Mouse (Mus musculus) gastrocnemius, postnatal 25 days (tissue): ENCODE data around the gene Plxdc2. TPM values are rescaled to one million over a fixed set of nuclear protein-coding genes. Genes with fewer than 3 reads are reported as not detected.
A peak's percentile ranks its signal among the peaks of the same experiment; 100 is the strongest.

Experiments
- DNase-seq: peaks from one replicate; pipeline ENCODE4 v3.0.0; 2022
- total RNA-seq, 2 experiments: library from RNA; stranded (reverse); gene quantifications; 1 replicate in 1 of 2; 2 replicates in 1 of 2; pipeline ENCODE4 v1.2.3; 2021

Plxdc2 gene
- total RNA-seq, 2 experiments from 2014 or later = 12.6 to 14.1 TPM

DNA sequence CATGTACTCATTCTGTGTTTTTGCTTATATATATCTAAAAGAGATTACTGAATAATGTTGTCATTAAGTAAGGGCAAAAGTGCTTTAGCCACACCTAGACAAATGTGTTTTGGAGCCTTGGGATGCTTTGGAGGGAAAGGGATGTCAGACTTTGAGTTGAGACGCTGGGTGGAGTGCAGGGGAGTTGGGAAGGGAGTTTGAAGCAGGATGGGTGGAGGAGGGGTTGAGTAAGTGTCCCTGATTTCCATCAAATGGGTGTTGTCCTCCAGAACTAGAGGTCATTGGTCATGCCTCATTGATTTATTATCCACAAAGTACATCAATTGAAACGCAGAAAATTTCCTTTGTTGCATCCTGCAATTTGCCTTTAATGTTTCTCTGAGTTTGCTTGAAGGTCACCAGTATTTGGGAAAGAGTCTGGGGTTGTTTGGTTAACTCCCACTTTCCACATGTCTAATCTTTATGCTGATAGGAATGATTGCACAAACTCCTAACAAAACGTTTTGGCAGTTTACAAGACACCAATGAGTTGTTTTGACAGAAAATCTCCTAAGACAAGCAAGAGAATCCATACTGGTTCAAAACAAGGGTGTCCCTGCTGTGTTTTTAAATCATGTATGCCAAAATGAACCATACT is 58.4 kb downstream of the Plxdc2 start:
- no peak for DNase-seq

- DNase-seq = no peak
These were observed 82.9 kb downstream of the Plxdc2 start for GRCm38 (mm10) chr2:16439030-16439429.

- DNase-seq = no peak
These were observed 86.5 kb downstream of the Plxdc2 start for GRCm38 (mm10) chr2:16442643-16443042.

DNA sequence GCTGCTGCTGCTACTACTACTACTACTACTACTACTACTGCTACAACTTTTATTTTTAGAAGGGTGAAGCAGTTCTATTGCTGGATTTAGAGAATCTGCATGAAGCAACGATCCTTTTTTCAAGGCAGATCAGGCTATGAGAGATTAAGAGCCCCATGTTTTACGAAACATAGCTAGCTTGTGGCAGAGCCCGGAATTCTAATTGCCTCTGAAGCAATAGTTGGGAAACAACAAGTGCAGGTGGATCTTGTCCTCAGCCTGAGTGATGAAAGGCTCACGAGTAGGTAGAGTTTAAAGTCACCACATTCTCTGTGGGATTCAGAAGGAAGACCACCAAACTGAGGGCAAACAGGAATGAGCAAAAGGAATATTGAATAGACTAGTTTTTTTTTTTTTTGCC is 91.8 kb downstream of the Plxdc2 start:
- DNase-seq = no peak

- peak; percentile 63 for DNase-seq
These were observed 94.9 kb downstream of the Plxdc2 start for GRCm38 (mm10) chr2:16450838-16451665.

DNA sequence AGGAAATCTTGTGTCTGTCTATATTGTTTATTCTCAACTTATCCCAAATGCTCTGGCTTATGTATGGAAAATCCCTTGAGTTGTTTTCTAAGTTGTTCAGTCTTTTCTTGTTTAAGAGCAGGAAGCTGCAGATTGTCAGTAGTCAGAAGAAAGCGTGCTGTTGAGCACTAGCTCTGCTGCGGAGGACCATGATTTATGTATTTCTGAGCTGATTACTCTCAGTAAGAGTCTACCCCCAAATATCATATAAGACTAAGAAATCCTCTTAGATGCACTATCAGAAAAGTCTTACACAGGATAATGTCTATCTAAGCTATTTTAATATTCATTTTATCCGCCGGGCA is 95.5 kb downstream of the Plxdc2 start:
- DNase-seq = no peak

- no peak for DNase-seq
These were observed 96.0 kb downstream of the Plxdc2 start for GRCm38 (mm10) chr2:16452080-16452479.

- DNase-seq = no peak
These were observed 100.2 kb downstream of the Plxdc2 start for GRCm38 (mm10) chr2:16456264-16456780.

DNA sequence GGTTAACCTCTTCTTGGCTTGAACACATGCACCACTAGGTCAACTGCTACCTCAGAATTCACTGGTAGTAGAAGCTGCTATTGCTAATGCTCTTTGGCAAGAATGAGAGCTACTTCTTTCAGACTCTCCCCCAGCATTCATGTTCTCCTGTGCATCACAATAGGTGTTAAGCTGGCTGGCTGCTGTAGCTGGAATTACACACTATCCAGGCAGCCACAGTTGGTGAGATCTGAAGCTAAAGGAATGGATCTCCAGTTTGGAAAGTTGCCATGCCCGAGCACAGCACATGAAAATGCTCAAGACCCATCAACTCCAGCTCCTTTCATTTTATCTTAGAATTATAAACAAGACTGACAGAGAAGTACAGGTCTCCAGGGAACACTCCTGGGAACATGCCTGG is 103.4 kb downstream of the Plxdc2 start:
- DNase-seq = no peak

- no peak for DNase-seq
These were observed 114.0 kb downstream of the Plxdc2 start for GRCm38 (mm10) chr2:16470099-16470498.

GRCm38 (mm10) chr2:16483943-16484342 is 127.8 kb downstream of the Plxdc2 start:
- DNase-seq = no peak

DNA sequence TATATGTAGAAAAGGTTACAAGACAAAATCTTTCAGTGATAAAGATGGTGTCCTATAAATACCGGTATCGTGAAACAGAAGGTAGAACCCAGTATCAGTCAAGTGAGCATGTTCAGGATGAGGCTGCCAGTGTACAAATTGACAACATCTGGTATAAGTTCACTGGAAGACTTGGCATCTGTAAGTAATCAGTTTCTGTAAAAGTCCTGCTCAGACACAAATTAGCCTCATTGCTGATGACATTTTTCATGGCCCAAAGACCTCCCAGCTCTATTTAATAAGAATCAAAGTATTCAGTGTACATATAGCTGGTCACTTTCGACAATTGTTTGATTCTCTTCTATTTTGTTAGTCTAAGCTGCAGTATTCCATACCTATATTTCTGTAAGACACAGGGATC is 129.9 kb downstream of the Plxdc2 start:
- DNase-seq = no peak

- no peak for DNase-seq
These were observed 135.1 kb downstream of the Plxdc2 start for GRCm38 (mm10) chr2:16491242-16491641.

GRCm38 (mm10) chr2:16502843-16503242 is 146.7 kb downstream of the Plxdc2 start:
- no peak for DNase-seq

DNA sequence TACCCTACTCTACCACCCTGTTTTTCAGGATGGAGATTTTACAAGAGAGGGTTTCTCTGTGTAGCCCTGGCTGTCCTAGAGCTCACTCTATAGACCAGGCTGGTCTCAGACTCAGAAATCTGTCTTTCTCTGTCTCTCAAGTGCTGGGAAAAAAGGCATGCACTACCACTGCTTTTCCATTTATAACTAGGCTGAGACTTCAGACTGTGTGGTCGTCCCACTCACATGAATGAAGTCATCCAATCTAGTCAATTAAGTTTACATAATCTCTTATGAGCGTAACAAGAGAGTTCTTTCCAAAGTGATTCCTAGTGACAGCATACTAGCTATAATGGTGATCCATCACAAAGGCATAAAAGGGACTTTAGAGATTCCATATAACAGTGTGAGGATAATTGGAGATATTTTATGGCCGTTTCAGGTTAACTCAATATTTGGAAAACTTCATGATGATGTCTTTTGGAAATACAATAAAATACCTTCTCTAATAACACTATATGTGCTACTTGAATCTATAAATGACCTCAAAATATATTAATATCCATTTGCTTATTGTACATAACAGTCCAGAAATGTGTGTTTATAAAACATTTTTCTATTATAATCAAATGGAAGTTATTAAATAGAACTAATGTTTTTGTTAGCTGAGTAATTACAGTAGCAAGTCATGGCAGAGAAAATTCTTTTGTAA is 151.6 kb downstream of the Plxdc2 start:
- no peak for DNase-seq

GRCm38 (mm10) chr2:16518148-16518547 is 162.0 kb downstream of the Plxdc2 start:
- no peak for DNase-seq

GRCm38 (mm10) chr2:16523427-16523826 is 167.3 kb downstream of the Plxdc2 start:
- DNase-seq = no peak

DNA sequence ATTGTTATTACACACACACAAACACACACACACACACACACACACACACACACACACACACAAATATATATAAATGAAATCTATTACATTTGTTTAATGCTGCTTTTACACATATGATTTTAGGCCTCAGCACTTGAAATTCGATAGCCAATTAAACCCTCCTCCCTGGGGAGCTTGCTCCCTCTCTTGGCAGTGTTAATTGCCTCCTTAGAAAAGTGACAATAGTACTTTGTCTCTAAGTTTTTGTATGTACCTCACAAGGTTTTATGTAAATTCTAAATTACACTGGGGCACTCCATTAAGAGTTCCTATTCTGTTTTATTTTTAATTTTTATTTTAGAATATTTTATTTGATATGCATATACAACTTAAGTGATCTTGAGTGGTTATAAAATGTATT is 176.1 kb downstream of the Plxdc2 start:
- DNase-seq = no peak

DNA sequence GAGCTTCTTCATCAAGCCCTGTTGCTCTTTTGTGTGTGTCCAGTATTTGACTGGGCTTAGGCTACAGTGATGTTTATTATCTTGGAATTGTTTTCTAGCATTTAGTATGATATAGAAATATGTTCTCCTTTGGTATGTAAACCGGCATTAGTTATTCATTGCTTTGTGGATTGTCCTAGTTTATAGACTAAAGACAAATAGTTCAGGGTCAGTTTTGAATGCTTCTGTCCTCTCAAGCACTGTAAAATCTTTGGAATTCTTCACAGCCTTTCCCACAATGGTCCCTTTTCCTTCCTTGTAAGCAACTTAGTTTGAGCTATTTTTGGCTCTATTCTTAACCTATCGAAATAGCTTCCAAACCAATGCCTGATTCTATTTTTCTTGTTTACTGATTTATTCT is 178.5 kb downstream of the Plxdc2 start:
- DNase-seq = no peak

- no peak for DNase-seq
These were observed 185.1 kb downstream of the Plxdc2 start for GRCm38 (mm10) chr2:16541226-16541625.

- no peak for DNase-seq
These were observed 189.1 kb downstream of the Plxdc2 start for GRCm38 (mm10) chr2:16545207-16545606.

DNA sequence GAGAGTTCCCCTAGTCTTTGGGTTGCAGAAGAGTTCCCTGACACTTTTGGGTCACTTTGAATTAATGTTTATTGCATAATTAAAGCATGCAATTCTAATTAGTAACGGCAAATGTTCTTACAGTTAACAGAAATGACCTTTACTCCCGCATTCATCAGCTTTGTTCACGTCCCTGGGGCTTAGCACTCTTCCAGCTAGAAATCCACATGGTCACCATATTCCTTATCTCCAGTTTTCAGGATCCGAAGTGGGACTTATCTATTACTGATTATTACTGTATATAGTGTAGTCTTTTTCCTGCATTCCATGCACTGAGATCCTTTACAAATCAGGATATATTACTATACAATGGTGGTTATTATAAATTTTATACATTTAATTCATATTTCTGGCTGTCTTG is 203.2 kb downstream of the Plxdc2 start:
- DNase-seq = no peak

DNA sequence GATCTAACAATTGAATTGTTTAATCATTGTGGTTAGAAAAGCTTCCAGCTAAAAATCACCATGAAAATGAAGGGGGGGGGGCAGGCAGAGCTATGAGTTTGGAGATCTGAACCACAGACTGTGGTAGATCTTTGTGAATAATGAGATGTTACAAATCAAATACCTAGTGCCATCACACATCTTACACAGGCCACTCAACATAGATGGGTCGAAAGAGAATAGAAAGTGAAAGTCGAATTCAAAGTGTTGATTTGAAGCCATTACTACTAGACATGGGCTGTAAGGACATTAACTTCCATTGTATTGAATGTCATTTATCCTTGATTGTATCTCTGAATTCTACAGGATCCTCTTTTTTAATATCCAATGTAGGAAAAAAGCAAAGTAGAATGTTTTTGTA is 212.2 kb downstream of the Plxdc2 start:
- no peak for DNase-seq
